Mouse (Mus musculus): ENCODE measurements around the gene Ust. TPM values are rescaled to one million over a fixed set of nuclear protein-coding genes. Genes with fewer than 3 reads are reported as not detected.

The Ust gene
- total and polyA plus RNA-seq, 3 experiments = 0.11 TPM; not detected in 2

DNA sequence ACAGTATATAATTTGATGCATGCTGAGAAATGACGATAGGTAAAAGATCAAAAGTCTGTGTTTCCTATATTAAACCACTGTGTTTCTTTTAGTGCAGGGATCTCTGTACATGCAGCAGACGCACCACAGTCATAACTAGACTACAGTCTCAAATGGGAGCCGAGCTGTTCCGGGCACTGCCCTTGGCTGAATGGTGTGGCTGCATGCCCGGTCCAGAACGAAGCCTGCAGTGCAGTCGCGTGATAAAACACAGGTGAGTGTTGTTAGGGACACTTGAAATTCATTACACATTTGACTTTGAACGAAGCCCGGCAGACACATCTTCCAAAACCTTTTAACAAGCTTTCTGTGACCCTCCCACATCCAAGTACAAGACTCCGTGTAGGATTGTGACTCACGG lies 46.6 kb downstream of the Ust start:
- Histone ChIP-seq H3K27me3 (ENCODE audit: insufficient read depth, low read length) (no peaks in the 10 kb centered on the region), H3K9me3 (replicated peaks) (peaks cover 26% of the 10 kb centered on the region), H3K36me3 (replicated peaks) (no peaks in the 10 kb centered on the region), H3K4me3 (ENCODE audit: low read depth, low read length) (no peak overlapping the region), H3K4me1 (ENCODE audit: insufficient read depth, low read depth, low read length) (no peaks in the 10 kb centered on the region)
- ATAC-seq (ENCODE audit: extremely low read depth, insufficient number of reproducible peaks, low FRiP score, poor library complexity, severe bottlenecking) (no peak), DNase-seq (ENCODE audit: low spot score) (no peak)
- TF ChIP-seq GATA1 (IDR thresholded peaks at IDR 0.05; ENCODE audit: borderline replicate concordance, low read length) = no peak
- no peak for TF ChIP-seq POLR2AphosphoS5 (IDR thresholded peaks at IDR 0.05; ENCODE audit: insufficient replicate concordance, low read depth, low read length)
- no peak for TF ChIP-seq TAL1 (conservative IDR thresholded peaks at IDR 0.05; ENCODE audit: low read depth, low read length)
- no peak for TF ChIP-seq GATA2 (IDR thresholded peaks at IDR 0.05; ENCODE audit: borderline replicate concordance, low read depth, low read length)
- no peak for TF ChIP-seq CTCF (IDR thresholded peaks at IDR 0.05; ENCODE audit: low read depth, low read length)

DNA sequence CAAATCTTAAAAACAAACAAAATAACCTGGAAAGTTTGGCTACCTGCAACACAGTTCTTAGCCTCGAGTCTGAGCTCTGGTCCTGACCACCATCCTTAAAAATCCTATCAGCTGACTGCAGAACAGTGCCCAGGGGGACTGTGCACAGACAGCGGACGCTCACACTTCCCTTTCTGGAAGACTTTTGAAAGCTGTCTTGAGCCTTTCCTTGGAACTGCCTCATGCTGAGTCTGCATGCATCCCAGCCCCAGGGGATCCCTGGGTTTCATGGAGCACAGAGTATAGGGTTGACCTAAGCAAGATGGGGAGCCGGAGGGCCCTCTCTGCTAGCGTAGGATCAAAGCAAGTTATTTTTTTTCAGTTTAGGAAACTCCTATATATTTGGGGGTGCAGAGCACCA lies 47.6 kb downstream of the Ust start:
- DNase-seq (ENCODE audit: low spot score) (no peak), ATAC-seq (ENCODE audit: extremely low read depth, insufficient number of reproducible peaks, low FRiP score, poor library complexity, severe bottlenecking) (no peak)
- no peaks in the 10 kb centered on the region for H3K27me3 ChIP-seq (ENCODE audit: insufficient read depth, low read length)
- no peaks in the 10 kb centered on the region for H3K4me1 ChIP-seq (ENCODE audit: insufficient read depth, low read depth, low read length)
- no peak for TF ChIP-seq TAL1 (conservative IDR thresholded peaks at IDR 0.05; ENCODE audit: low read depth, low read length)
- no peak for TF ChIP-seq POLR2AphosphoS5 (IDR thresholded peaks at IDR 0.05; ENCODE audit: insufficient replicate concordance, low read depth, low read length)
- TF ChIP-seq GATA1 (IDR thresholded peaks at IDR 0.05; ENCODE audit: borderline replicate concordance, low read length) = no peak
- TF ChIP-seq GATA2 (IDR thresholded peaks at IDR 0.05; ENCODE audit: borderline replicate concordance, low read depth, low read length) = no peak
- TF ChIP-seq CTCF (IDR thresholded peaks at IDR 0.05; ENCODE audit: low read depth, low read length) = no peak
- peaks cover 27% of the 10 kb centered on the region for H3K9me3 ChIP-seq (replicated peaks)
- no peak overlapping the region for H3K4me3 ChIP-seq (ENCODE audit: low read depth, low read length)
- no peaks in the 10 kb centered on the region for H3K36me3 ChIP-seq (replicated peaks)

- Histone ChIP-seq H3K27me3 (ENCODE audit: insufficient read depth, low read length) (no peaks in the 10 kb centered on the region), H3K4me1 (ENCODE audit: insufficient read depth, low read depth, low read length) (no peaks in the 10 kb centered on the region), H3K4me3 (ENCODE audit: low read depth, low read length) (no peak overlapping the region), H3K9me3 (replicated peaks) (peaks cover 27% of the 10 kb centered on the region), H3K36me3 (replicated peaks) (no peaks in the 10 kb centered on the region)
- DNase-seq (ENCODE audit: low spot score) (no peak), ATAC-seq (ENCODE audit: extremely low read depth, insufficient number of reproducible peaks, low FRiP score, poor library complexity, severe bottlenecking) (no peak)
- no peak for TF ChIP-seq GATA2 (IDR thresholded peaks at IDR 0.05; ENCODE audit: borderline replicate concordance, low read depth, low read length)
- TF ChIP-seq GATA1 (IDR thresholded peaks at IDR 0.05; ENCODE audit: borderline replicate concordance, low read length) = no peak
- TF ChIP-seq CTCF (IDR thresholded peaks at IDR 0.05; ENCODE audit: low read depth, low read length) = no peak
- no peak for TF ChIP-seq TAL1 (conservative IDR thresholded peaks at IDR 0.05; ENCODE audit: low read depth, low read length)
- TF ChIP-seq POLR2AphosphoS5 (IDR thresholded peaks at IDR 0.05; ENCODE audit: insufficient replicate concordance, low read depth, low read length) = no peak
These were observed 49.1 kb downstream of the Ust start for GRCm38 (mm10) chr10:8469516-8469915.

GRCm38 (mm10) chr10:8468651-8469386 lies 49.8 kb downstream of the Ust start:
- Histone ChIP-seq H3K4me1 (ENCODE audit: insufficient read depth, low read depth, low read length) (no peaks in the 10 kb centered on the region), H3K9me3 (replicated peaks) (peaks cover 26% of the 10 kb centered on the region), H3K27me3 (ENCODE audit: insufficient read depth, low read length) (no peaks in the 10 kb centered on the region), H3K4me3 (ENCODE audit: low read depth, low read length) (no peak overlapping the region), H3K36me3 (replicated peaks) (no peaks in the 10 kb centered on the region)
- no peak for TF ChIP-seq CTCF (IDR thresholded peaks at IDR 0.05; ENCODE audit: low read depth, low read length)
- TF ChIP-seq GATA2 (IDR thresholded peaks at IDR 0.05; ENCODE audit: borderline replicate concordance, low read depth, low read length) = no peak
- no peak for TF ChIP-seq TAL1 (conservative IDR thresholded peaks at IDR 0.05; ENCODE audit: low read depth, low read length)
- no peak for TF ChIP-seq GATA1 (IDR thresholded peaks at IDR 0.05; ENCODE audit: borderline replicate concordance, low read length)
- TF ChIP-seq POLR2AphosphoS5 (IDR thresholded peaks at IDR 0.05; ENCODE audit: insufficient replicate concordance, low read depth, low read length) = no peak
- DNase-seq (ENCODE audit: low spot score) = no peak
- no peak for ATAC-seq (ENCODE audit: extremely low read depth, insufficient number of reproducible peaks, low FRiP score, poor library complexity, severe bottlenecking)

DNA sequence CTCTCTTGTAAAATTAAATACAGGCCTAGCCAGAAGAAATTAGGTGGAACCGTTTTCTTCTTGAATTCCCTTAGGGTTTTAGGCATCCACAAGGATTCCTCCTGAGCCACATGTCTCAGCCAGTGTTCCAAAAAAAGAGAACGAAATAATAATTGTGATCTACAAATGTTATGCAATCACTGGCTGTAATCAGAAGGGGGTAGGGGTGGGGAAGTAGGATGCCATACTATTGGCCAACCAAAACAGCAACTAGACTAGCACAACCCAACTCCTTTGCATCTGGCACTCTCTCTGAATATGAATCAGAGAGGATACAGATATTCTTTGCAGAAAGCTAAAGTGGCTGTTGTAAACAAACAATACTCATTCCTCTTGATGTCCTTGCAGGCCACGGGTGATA lies 52.7 kb downstream of the Ust start:
- no peak for DNase-seq (ENCODE audit: low spot score)
- ATAC-seq (ENCODE audit: extremely low read depth, insufficient number of reproducible peaks, low FRiP score, poor library complexity, severe bottlenecking) = no peak
- Histone ChIP-seq H3K36me3 (replicated peaks) (no peaks in the 10 kb centered on the region), H3K4me1 (ENCODE audit: insufficient read depth, low read depth, low read length) (no peaks in the 10 kb centered on the region), H3K9me3 (replicated peaks) (peaks cover 16% of the 10 kb centered on the region), H3K27me3 (ENCODE audit: insufficient read depth, low read length) (no peaks in the 10 kb centered on the region), H3K4me3 (ENCODE audit: low read depth, low read length) (no peak overlapping the region)
- TF ChIP-seq POLR2AphosphoS5 (IDR thresholded peaks at IDR 0.05; ENCODE audit: insufficient replicate concordance, low read depth, low read length) (no peak), GATA2 (IDR thresholded peaks at IDR 0.05; ENCODE audit: borderline replicate concordance, low read depth, low read length) (no peak), CTCF (IDR thresholded peaks at IDR 0.05; ENCODE audit: low read depth, low read length) (no peak), TAL1 (conservative IDR thresholded peaks at IDR 0.05; ENCODE audit: low read depth, low read length) (no peak), GATA1 (IDR thresholded peaks at IDR 0.05; ENCODE audit: borderline replicate concordance, low read length) (no peak)

DNA sequence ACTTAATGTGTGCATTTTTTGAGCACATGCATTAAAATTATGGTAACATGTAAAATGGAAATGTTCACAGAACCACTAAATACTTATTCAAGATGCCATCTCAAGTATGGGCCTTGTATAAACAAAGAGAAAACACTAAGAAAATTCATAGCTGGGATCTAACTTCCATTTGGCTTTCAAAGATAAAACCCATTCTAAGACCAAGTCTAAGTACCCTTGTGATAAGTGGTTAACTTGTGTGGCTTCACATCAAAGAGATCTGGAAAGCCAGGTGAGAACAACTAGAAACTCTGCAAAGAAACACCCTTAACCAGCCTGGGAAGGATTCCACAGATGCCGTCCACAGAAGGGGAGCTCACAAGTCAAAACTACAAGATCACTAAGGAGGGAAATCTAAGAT lies 53.4 kb downstream of the Ust start:
- ATAC-seq (ENCODE audit: extremely low read depth, insufficient number of reproducible peaks, low FRiP score, poor library complexity, severe bottlenecking) (no peak), DNase-seq (ENCODE audit: low spot score) (no peak)
- peaks cover 14% of the 10 kb centered on the region for H3K9me3 ChIP-seq (replicated peaks)
- no peaks in the 10 kb centered on the region for H3K27me3 ChIP-seq (ENCODE audit: insufficient read depth, low read length)
- no peak overlapping the region for H3K4me3 ChIP-seq (ENCODE audit: low read depth, low read length)
- TF ChIP-seq GATA2 (IDR thresholded peaks at IDR 0.05; ENCODE audit: borderline replicate concordance, low read depth, low read length) = no peak
- TF ChIP-seq POLR2AphosphoS5 (IDR thresholded peaks at IDR 0.05; ENCODE audit: insufficient replicate concordance, low read depth, low read length) = no peak
- no peak for TF ChIP-seq CTCF (IDR thresholded peaks at IDR 0.05; ENCODE audit: low read depth, low read length)
- TF ChIP-seq TAL1 (conservative IDR thresholded peaks at IDR 0.05; ENCODE audit: low read depth, low read length) = no peak
- H3K36me3 ChIP-seq (replicated peaks) = no peaks in the 10 kb centered on the region
- H3K4me1 ChIP-seq (ENCODE audit: insufficient read depth, low read depth, low read length) = no peaks in the 10 kb centered on the region

All from G1E (cell line).